Mouse (Mus musculus) ovary, postnatal 10 days (tissue): ENCODE results near the gene Hs6st2.

Source experiments
- DNase-seq: peaks from one replicate; pipeline ENCODE4 v3.0.0; 2022; ENCODE audit warnings: low spot score

The Hs6st2 gene

GRCm38 (mm10) chrX:51343595-51343994, 338.1 kb downstream of the Hs6st2 start:
- DNase-seq = no peak
